Mouse (Mus musculus): ENCODE measurements around the gene Ces5a. TPM values are rescaled to one million over a fixed set of nuclear protein-coding genes. Genes with fewer than 3 reads are reported as not detected.

Ces5a gene
- total and polyA plus RNA-seq, 3 experiments, result not detected

DNA sequence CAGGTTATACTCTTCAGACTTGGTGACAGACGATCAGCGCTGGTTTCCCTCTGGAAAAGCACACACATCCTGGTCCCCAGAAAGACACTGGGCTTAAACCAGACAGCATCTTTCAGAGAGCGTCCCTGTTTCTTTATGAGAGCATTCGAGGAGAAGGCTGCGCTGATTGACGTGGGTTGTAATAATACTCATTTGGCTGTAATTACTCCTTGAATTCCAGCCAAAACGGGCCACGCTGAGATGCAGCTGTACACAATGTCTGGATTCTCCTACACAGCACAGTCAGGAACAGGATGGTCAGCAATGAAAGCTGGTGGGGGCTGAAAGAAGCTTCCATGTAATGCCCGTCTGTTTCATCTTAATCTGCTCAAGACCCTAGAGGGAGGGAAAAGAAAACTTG is 31.5 kb upstream of the Ces5a start:
- Histone ChIP-seq H3K9me3 (replicated peaks; ENCODE audit: insufficient read depth, low read length) (no peaks in the 10 kb centered on the region), H3K36me3 (ENCODE audit: control insufficient read depth in 1 of 2, insufficient read depth in 2 of 2, low read length in 2 of 2) (no peaks in the 10 kb centered on the region), H3K79me2 (ENCODE audit: control insufficient read depth, insufficient read depth, low read length, poor library complexity) (no peaks in the 10 kb centered on the region), H3K27ac (ENCODE audit: control insufficient read depth, low read depth, low read length) (no peak overlapping the region), H3K27me3 (ENCODE audit: control insufficient read depth in 1 of 2, insufficient read depth in 2 of 2, low read length in 2 of 2) (no peaks in the 10 kb centered on the region), H3K4me3 (ENCODE audit: control insufficient read depth in 1 of 2, insufficient read depth in 1 of 2, low read depth in 2 of 2, low read length in 2 of 2) (no peak overlapping the region), H3K4me1 (ENCODE audit: control insufficient read depth in 1 of 2, insufficient read depth in 2 of 2, low read length in 2 of 2) (no peaks in the 10 kb centered on the region), H3K9ac (ENCODE audit: control insufficient read depth, low read depth, low read length, poor library complexity, severe bottlenecking) (no peak overlapping the region)
- DNase-seq (ENCODE audit: low read depth, low spot score), result no peak
- no peak for TF ChIP-seq E2F4 (IDR thresholded peaks at IDR 0.05; ENCODE audit: borderline replicate concordance, low read depth, low read length)
- TF ChIP-seq SMC3 (IDR thresholded peaks at IDR 0.05; ENCODE audit: low read depth, low read length), result no peak
- no peak for TF ChIP-seq CHD2 (IDR thresholded peaks at IDR 0.05; ENCODE audit: low read length)
- no peak for TF ChIP-seq TAL1 (IDR thresholded peaks at IDR 0.05; ENCODE audit: low read length)
- no peak for TF ChIP-seq RCOR1 (IDR thresholded peaks at IDR 0.05; ENCODE audit: low read depth, low read length)
- no peak for TF ChIP-seq MAX (IDR thresholded peaks at IDR 0.05; ENCODE audit: low read length)
- no peak for TF ChIP-seq POLR2A (IDR thresholded peaks at IDR 0.05; ENCODE audit: control insufficient read depth in 1 of 2, insufficient read depth in 1 of 2, low read depth in 1 of 2, low read length in 2 of 2, poor library complexity in 1 of 2)
- TF ChIP-seq POLR2AphosphoS2 (IDR thresholded peaks at IDR 0.05; ENCODE audit: low read length), result no peak
- TF ChIP-seq HCFC1 (IDR thresholded peaks at IDR 0.05; ENCODE audit: low read depth, low read length), result no peak
- no peak for TF ChIP-seq USF2 (IDR thresholded peaks at IDR 0.05; ENCODE audit: borderline replicate concordance in 1 of 2, insufficient read depth in 1 of 2, low read depth in 1 of 2, low read length in 2 of 2)
- TF ChIP-seq NELFE (IDR thresholded peaks at IDR 0.05; ENCODE audit: low read depth, low read length), result no peak
- no peak for TF ChIP-seq CTCF (IDR thresholded peaks at IDR 0.05 in 2 of 3, conservative IDR thresholded peaks at IDR 0.05 in 1 of 3; ENCODE audit: control insufficient read depth in 1 of 3, insufficient read depth in 1 of 3, low read depth in 2 of 3, low read length in 3 of 3, poor library complexity in 1 of 3, severe bottlenecking in 1 of 3)
- no peak for TF ChIP-seq ZC3H11A (IDR thresholded peaks at IDR 0.05; ENCODE audit: low read depth, low read length)
- TF ChIP-seq JUND (IDR thresholded peaks at IDR 0.05; ENCODE audit: low read depth, low read length), result no peak
- no peak for TF ChIP-seq MAZ (IDR thresholded peaks at IDR 0.05; ENCODE audit: low read depth, low read length)

DNA sequence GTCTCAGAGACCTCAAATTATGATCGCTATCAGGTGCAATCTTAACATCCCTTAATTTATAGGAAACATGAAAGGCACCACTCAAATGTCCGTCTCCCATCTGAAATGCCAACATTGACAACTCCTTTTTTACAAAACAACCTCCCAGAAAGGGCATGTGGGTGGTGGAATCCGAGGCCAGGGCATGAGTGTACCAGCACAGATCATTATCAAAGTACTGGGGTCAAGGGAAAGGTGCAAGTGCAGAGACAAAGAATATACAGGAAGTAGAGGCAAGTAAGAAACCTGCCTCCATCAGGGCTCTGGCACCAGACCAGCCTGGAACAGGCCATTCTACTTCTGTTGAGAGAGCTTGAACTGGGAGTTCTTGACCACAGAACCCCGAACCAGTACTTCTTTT is 29.0 kb upstream of the Ces5a start:
- TF ChIP-seq RCOR1 (IDR thresholded peaks at IDR 0.05; ENCODE audit: low read depth, low read length), result no peak
- TF ChIP-seq MAX (IDR thresholded peaks at IDR 0.05; ENCODE audit: low read length), result no peak
- no peak for TF ChIP-seq USF2 (IDR thresholded peaks at IDR 0.05; ENCODE audit: borderline replicate concordance in 1 of 2, insufficient read depth in 1 of 2, low read depth in 1 of 2, low read length in 2 of 2)
- TF ChIP-seq ZKSCAN1 (IDR thresholded peaks at IDR 0.05; ENCODE audit: low read depth, low read length), result no peak
- TF ChIP-seq MAZ (IDR thresholded peaks at IDR 0.05; ENCODE audit: low read depth, low read length), result no peak
- TF ChIP-seq MAFK (IDR thresholded peaks at IDR 0.05; ENCODE audit: borderline replicate concordance, low read depth, low read length), result no peak
- TF ChIP-seq MYB (IDR thresholded peaks at IDR 0.05; ENCODE audit: low read depth, low read length), result no peak
- no peak for TF ChIP-seq BHLHE40 (IDR thresholded peaks at IDR 0.05; ENCODE audit: borderline replicate concordance, low read depth, low read length)
- no peak for TF ChIP-seq CHD1 (IDR thresholded peaks at IDR 0.05; ENCODE audit: low read depth, low read length)
- TF ChIP-seq TAL1 (IDR thresholded peaks at IDR 0.05; ENCODE audit: low read length), result no peak
- TF ChIP-seq ZMIZ1 (IDR thresholded peaks at IDR 0.05; ENCODE audit: low read depth, low read length), result no peak
- TF ChIP-seq NELFE (IDR thresholded peaks at IDR 0.05; ENCODE audit: low read depth, low read length), result no peak
- no peak for TF ChIP-seq CTCF (IDR thresholded peaks at IDR 0.05 in 2 of 3, conservative IDR thresholded peaks at IDR 0.05 in 1 of 3; ENCODE audit: control insufficient read depth in 1 of 3, insufficient read depth in 1 of 3, low read depth in 2 of 3, low read length in 3 of 3, poor library complexity in 1 of 3, severe bottlenecking in 1 of 3)
- TF ChIP-seq E2F4 (IDR thresholded peaks at IDR 0.05; ENCODE audit: borderline replicate concordance, low read depth, low read length), result no peak
- no peak for TF ChIP-seq POLR2AphosphoS2 (IDR thresholded peaks at IDR 0.05; ENCODE audit: low read length)
- no peak for TF ChIP-seq MXI1 (IDR thresholded peaks at IDR 0.05; ENCODE audit: low read depth, low read length)
- no peaks in the 10 kb centered on the region for H3K9me3 ChIP-seq (replicated peaks; ENCODE audit: insufficient read depth, low read length)
- no peaks in the 10 kb centered on the region for H3K27me3 ChIP-seq (ENCODE audit: control insufficient read depth in 1 of 2, insufficient read depth in 2 of 2, low read length in 2 of 2)
- no peaks in the 10 kb centered on the region for H3K79me2 ChIP-seq (ENCODE audit: control insufficient read depth, insufficient read depth, low read length, poor library complexity)
- no peak overlapping the region for H3K4me3 ChIP-seq (ENCODE audit: control insufficient read depth in 1 of 2, insufficient read depth in 1 of 2, low read depth in 2 of 2, low read length in 2 of 2)
- H3K27ac ChIP-seq (ENCODE audit: control insufficient read depth, low read depth, low read length), result no peak overlapping the region
- no peak overlapping the region for H3K9ac ChIP-seq (ENCODE audit: control insufficient read depth, low read depth, low read length, poor library complexity, severe bottlenecking)
- no peaks in the 10 kb centered on the region for H3K4me1 ChIP-seq (ENCODE audit: control insufficient read depth in 1 of 2, insufficient read depth in 2 of 2, low read length in 2 of 2)
- DNase-seq (ENCODE audit: low read depth, low spot score), result no peak
- no peaks in the 10 kb centered on the region for H3K36me3 ChIP-seq (ENCODE audit: control insufficient read depth in 1 of 2, insufficient read depth in 2 of 2, low read length in 2 of 2)
